In the genomic region with DNA sequence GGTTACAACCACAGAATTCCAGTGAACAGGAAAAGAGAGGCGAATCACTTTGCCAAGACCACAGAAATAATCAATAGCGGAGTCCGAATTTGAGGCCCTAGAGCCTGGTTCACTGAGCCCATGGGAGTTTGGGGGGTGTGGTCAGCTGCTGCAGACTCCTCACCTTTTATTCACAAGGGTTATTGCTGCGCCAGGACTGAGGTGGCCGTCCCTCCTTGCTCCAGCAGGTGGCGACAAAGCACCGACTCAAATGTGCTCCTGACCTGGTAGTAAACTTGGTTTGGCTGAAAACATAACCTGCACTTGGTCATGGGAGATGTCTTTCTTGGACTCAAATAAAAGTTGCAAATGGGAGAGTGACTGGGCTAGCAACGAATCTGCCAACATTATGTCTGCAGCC, we compare ENCODE assay signal across 9 mouse cellular contexts. TPM values are rescaled to one million over a fixed set of nuclear protein-coding genes. Genes with fewer than 3 reads are reported as not detected.
DNase-seq lines count a peak whose midpoint lies in the region; ATAC-seq and TF ChIP-seq lines count a peak whose summit lies in the region.
"Had no signal": no experiment of that assay in that cellular context is flagged by ENCODE, and none has a peak within 500 bp of the region (broad histone marks: within the 10 kb centered on the region; RNA-seq: fewer than 3 reads in every experiment).

No protein-coding gene starts in this region.

- H3K27ac ChIP-seq in forebrain, embryonic 15.5 days (replicated peaks): no peak overlapping the region
- no peak overlapping the region for H3K27ac ChIP-seq in hindbrain, embryonic 12.5 days
- H3K27ac ChIP-seq: limb, embryonic 15.5 days had no signal

- H3K27me3 ChIP-seq in G1E (ENCODE audit: insufficient read depth, low read length): no peaks in the 10 kb centered on the region
- no peaks in the 10 kb centered on the region for H3K27me3 ChIP-seq in forebrain, embryonic 15.5 days
- no peaks in the 10 kb centered on the region for H3K27me3 ChIP-seq in hindbrain, embryonic 12.5 days
- H3K27me3 ChIP-seq: limb, embryonic 15.5 days had no signal

- H3K4me1 ChIP-seq in G1E (ENCODE audit: insufficient read depth, low read depth, low read length): no peaks in the 10 kb centered on the region
- H3K4me1 ChIP-seq in forebrain, embryonic 15.5 days: no peaks in the 10 kb centered on the region
- no peaks in the 10 kb centered on the region for H3K4me1 ChIP-seq in hindbrain, embryonic 12.5 days
- H3K4me1 ChIP-seq: limb, embryonic 15.5 days had no signal

- no peak for DNase-seq in G1E (ENCODE audit: low spot score)
- peak; percentile 50 for DNase-seq in c-Kit-positive CD71-positive TER-119-negative erythroid progenitor cells, embryonic 14.5 days (ENCODE audit: low read depth)
- DNase-seq in layer of hippocampus, adult 9-10 months (ENCODE audit: low spot score): peak; percentile 54
- peak; percentile 82 for DNase-seq in lung, postnatal 14 days
- DNase-seq in retina, postnatal 7 days (ENCODE audit: low read depth, low spot score): peak; percentile 57
- peak; percentile 48 to 84 for DNase-seq in urinary bladder, adult 18-20 months (ENCODE audit: low spot score in 2 of 2)

- no peak for ATAC-seq in G1E (ENCODE audit: extremely low read depth, insufficient number of reproducible peaks, low FRiP score, poor library complexity, severe bottlenecking)
- peak; percentile 33; the same call in 1 of the 2 replicates for ATAC-seq in forebrain, embryonic 15.5 days (replicated peaks)
- ATAC-seq in hindbrain, embryonic 12.5 days (ENCODE audit: low FRiP score): peak; percentile 57

- 10% methylated on average over 8 of the region's 8 CpGs for WGBS in forebrain, embryonic 15.5 days
- 6% methylated on average over 8 of the region's 8 CpGs for WGBS in hindbrain, embryonic 12.5 days

- H3K4me2 ChIP-seq in forebrain, embryonic 15.5 days (replicated peaks): no peak overlapping the region
- H3K4me2 ChIP-seq in hindbrain, embryonic 12.5 days (replicated peaks): no peak overlapping the region
- H3K4me2 ChIP-seq: limb, embryonic 15.5 days had no signal

- no peaks in the 10 kb centered on the region for H3K9me3 ChIP-seq in G1E (replicated peaks)
- H3K9me3 ChIP-seq in forebrain, embryonic 15.5 days: no peaks in the 10 kb centered on the region
- H3K9me3 ChIP-seq in hindbrain, embryonic 12.5 days (replicated peaks): no peaks in the 10 kb centered on the region
- H3K9me3 ChIP-seq: limb, embryonic 15.5 days had no signal

- H3K36me3 ChIP-seq in G1E (replicated peaks): no peaks in the 10 kb centered on the region
- H3K36me3 ChIP-seq in forebrain, embryonic 15.5 days: no peaks in the 10 kb centered on the region
- H3K36me3 ChIP-seq in hindbrain, embryonic 12.5 days: peaks cover 9% of the 10 kb centered on the region
- H3K36me3 ChIP-seq: limb, embryonic 15.5 days had no signal

- no peak overlapping the region for H3K9ac ChIP-seq in forebrain, embryonic 15.5 days (replicated peaks)
- H3K9ac ChIP-seq in hindbrain, embryonic 12.5 days: no peak overlapping the region
- H3K9ac ChIP-seq: limb, embryonic 15.5 days had no signal

- no peak overlapping the region for H3K4me3 ChIP-seq in G1E (ENCODE audit: low read depth, low read length)
- no peak overlapping the region for H3K4me3 ChIP-seq in forebrain, embryonic 15.5 days
- no peak overlapping the region for H3K4me3 ChIP-seq in hindbrain, embryonic 12.5 days
- H3K4me3 ChIP-seq: limb, embryonic 15.5 days had no signal

- peak; percentile 78 for TF ChIP-seq CTCF in G1E (IDR thresholded peaks at IDR 0.05; ENCODE audit: low read depth, low read length)

RNA-seq across cellular contexts. Expression of a gene that starts 27.2 kb away (rescaled TPM):
- not detected in 2 replicates for total RNA-seq in G1E (2014; fragmentation: Nextera tagmentation)
- total RNA-seq in G1E (2017): 0.06 and 0.16 TPM in 2 replicates
- not detected in 2 replicates for polyA plus RNA-seq in G1E (2012)
- polyA plus RNA-seq in forebrain, embryonic 15.5 days (2015; fragmentation: Nextera tagmentation; extraction: Ambion mirVana): not detected in 2 replicates
- polyA plus RNA-seq in hindbrain, embryonic 12.5 days (2016; fragmentation: Nextera tagmentation; extraction: Ambion mirVana): not detected in 2 replicates
- polyA plus RNA-seq: limb, embryonic 15.5 days had no signal

RNA-seq across cellular contexts. Expression of a gene that starts 36.4 kb away (rescaled TPM):
- 2.3 and 3.9 TPM in 2 replicates for total RNA-seq in G1E (2014; fragmentation: Nextera tagmentation)
- 6.8 and 7.2 TPM in 2 replicates for total RNA-seq in G1E (2017)
- polyA plus RNA-seq in G1E (2012): 4.1 and 5.7 TPM in 2 replicates
- 11.7 and 12.1 TPM in 2 replicates for polyA plus RNA-seq in forebrain, embryonic 15.5 days (2015; fragmentation: Nextera tagmentation; extraction: Ambion mirVana)
- 15.5 and 16.3 TPM in 2 replicates for polyA plus RNA-seq in hindbrain, embryonic 12.5 days (2016; fragmentation: Nextera tagmentation; extraction: Ambion mirVana)
